Mouse (Mus musculus): Measurements from ENCODE around the gene Ces1b. TPM values are rescaled to one million over a fixed set of nuclear protein-coding genes. Genes with fewer than 3 reads are reported as not detected.

Ces1b gene
- polyA plus RNA-seq (2017; shearing (Covaris generic)): not detected

DNA sequence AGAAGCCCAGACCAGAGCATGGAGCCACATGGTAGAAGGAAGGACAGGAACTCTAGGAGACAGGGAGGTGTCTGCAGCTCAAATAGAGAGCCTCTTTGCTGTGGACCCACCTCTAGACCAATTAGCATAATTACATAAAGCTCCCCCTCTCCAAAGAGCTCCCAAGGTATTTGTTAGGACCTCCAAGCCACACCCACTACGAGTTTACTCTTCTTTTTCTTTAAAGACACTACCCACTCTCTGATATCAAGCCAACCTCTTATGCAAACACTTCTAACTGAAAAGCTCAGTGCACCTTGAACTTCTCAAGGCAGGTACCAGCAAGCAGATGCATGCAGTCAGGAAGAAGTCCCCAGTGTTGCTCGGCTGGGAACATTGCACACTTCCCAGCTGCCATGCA lies at the start of gene Ces1b:
TSS of gene Ces1b (minus strand) at position 131 of the 400 bp plus-strand sequence.

DNA sequence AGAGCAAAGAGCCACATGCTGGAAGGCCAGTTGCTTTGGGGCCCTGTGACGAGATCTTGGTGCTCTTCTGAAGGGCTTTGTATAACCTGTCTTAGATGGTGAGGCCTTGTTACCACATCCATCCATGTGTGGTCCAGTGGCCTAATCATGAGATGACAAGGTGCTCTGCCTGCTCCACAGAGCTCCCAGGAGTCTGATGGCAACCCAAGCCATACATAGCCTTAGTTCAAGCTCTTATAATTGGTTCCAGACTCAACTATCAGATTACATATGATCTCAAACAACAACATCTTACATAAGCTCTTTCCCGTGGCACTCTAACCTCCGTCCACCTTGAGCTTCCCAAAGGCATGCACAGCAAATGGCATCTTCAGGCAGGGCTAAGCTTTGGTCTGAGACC lies 31.7 kb downstream of the Ces1b start, which contains the start of gene Ces1a:
TSS of gene Ces1a (minus strand) at position 101 of the 400 bp plus-strand sequence.

Other genes with a start within 250 kb of the Ces1b start
- 1.3 TPM for gene Lpcat2, start 224.7 kb downstream of the Ces1b start, polyA plus RNA-seq (2017; shearing (Covaris generic))
- gene Capns2, start 178.6 kb downstream of the Ces1b start, polyA plus RNA-seq (2017; shearing (Covaris generic)): not detected
- not detected for gene Slc6a2, start 119.9 kb downstream of the Ces1b start, polyA plus RNA-seq (2017; shearing (Covaris generic))
- gene Ces1a, start 31.8 kb downstream of the Ces1b start, polyA plus RNA-seq (2017; shearing (Covaris generic)): not detected
- not detected for gene Ces1c, start 51.3 kb upstream of the Ces1b start, polyA plus RNA-seq (2017; shearing (Covaris generic))
- not detected for gene Ces1d, start 117.8 kb upstream of the Ces1b start, polyA plus RNA-seq (2017; shearing (Covaris generic))
- gene Ces1e, start 149.6 kb upstream of the Ces1b start, polyA plus RNA-seq (2017; shearing (Covaris generic)): not detected
- not detected for gene Ces1f, start 199.7 kb upstream of the Ces1b start, polyA plus RNA-seq (2017; shearing (Covaris generic))

Measured in CD4-positive, CD25-positive, alpha-beta regulatory T cell (primary cell).